Mouse (Mus musculus) fibroblast of lung, adult 2 months (primary cell): Measurements from ENCODE around the gene 1700025C18Rik.
A peak's percentile ranks its signal among the peaks of the same experiment; 100 is the strongest.

ENCODE experiments used
- DNase-seq: peaks from one replicate; pipeline ENCODE4 v3.0.0-alpha.2; 2011; ENCODE audit warnings: low read depth

Gene 1700025C18Rik

GRCm38 (mm10) chr2:165090650-165091049, at the start of gene 1700025C18Rik:
Gene 1700025C18Rik, minus strand, starts transcription at chr2:165090750.
- DNase-seq, result no peak

- DNase-seq, result no peak
Measured at GRCm38 (mm10) chr2:165136049-165136448, 45.5 kb upstream of the 1700025C18Rik start.

GRCm38 (mm10) chr2:165133566-165133965, 43.0 kb upstream of the 1700025C18Rik start:
- DNase-seq, result no peak

GRCm38 (mm10) chr2:165131428-165131827, 40.9 kb upstream of the 1700025C18Rik start:
- no peak for DNase-seq

GRCm38 (mm10) chr2:165129189-165129588, 38.6 kb upstream of the 1700025C18Rik start:
- no peak for DNase-seq

- DNase-seq, result no peak
Measured at GRCm38 (mm10) chr2:165126896-165127562, 36.5 kb upstream of the 1700025C18Rik start.

GRCm38 (mm10) chr2:165121206-165121840, 30.8 kb upstream of the 1700025C18Rik start:
- no peak for DNase-seq

- DNase-seq, result no peak
Measured at GRCm38 (mm10) chr2:165120765-165121164, 30.2 kb upstream of the 1700025C18Rik start.

- DNase-seq, result no peak
Measured at GRCm38 (mm10) chr2:165113733-165114132, 23.2 kb upstream of the 1700025C18Rik start.

- peak; percentile 12 for DNase-seq
Measured at GRCm38 (mm10) chr2:165112149-165112548, 21.6 kb upstream of the 1700025C18Rik start.

GRCm38 (mm10) chr2:165106585-165106984, 16.0 kb upstream of the 1700025C18Rik start:
- DNase-seq, result no peak

- DNase-seq, result no peak
Measured at GRCm38 (mm10) chr2:165105513-165106079, 15.0 kb upstream of the 1700025C18Rik start.

- no peak for DNase-seq
Measured at GRCm38 (mm10) chr2:165102920-165103319, 12.4 kb upstream of the 1700025C18Rik start.

GRCm38 (mm10) chr2:165100749-165101148, 10.2 kb upstream of the 1700025C18Rik start:
- no peak for DNase-seq

GRCm38 (mm10) chr2:165098861-165099260, 8.3 kb upstream of the 1700025C18Rik start:
- DNase-seq, result no peak

GRCm38 (mm10) chr2:165096367-165096766, 5.8 kb upstream of the 1700025C18Rik start:
- DNase-seq, result no peak

GRCm38 (mm10) chr2:165092393-165092792, 1.8 kb upstream of the 1700025C18Rik start:
- DNase-seq, result no peak

GRCm38 (mm10) chr2:165091433-165091965, 949 bp upstream of the 1700025C18Rik start:
- DNase-seq, result no peak

GRCm38 (mm10) chr2:165089470-165089869, 1.1 kb downstream of the 1700025C18Rik start:
- no peak for DNase-seq

- DNase-seq, result no peak
Measured at GRCm38 (mm10) chr2:165086634-165087033, 3.9 kb downstream of the 1700025C18Rik start.

- no peak for DNase-seq
Measured at GRCm38 (mm10) chr2:165081257-165081656, 9.3 kb downstream of the 1700025C18Rik start.

GRCm38 (mm10) chr2:165080657-165081056, 9.9 kb downstream of the 1700025C18Rik start:
- no peak for DNase-seq

GRCm38 (mm10) chr2:165078605-165079004, 11.9 kb downstream of the 1700025C18Rik start:
- no peak for DNase-seq
